Mouse (Mus musculus): ENCODE measurements around the gene Frrs1l.

Gene Frrs1l

GRCm38 (mm10) chr4:56990215-56990584, at the start of gene Frrs1l:
Gene Frrs1l, minus strand, starts transcription at chr4:56990391.
- no peak for DNase-seq

DNA sequence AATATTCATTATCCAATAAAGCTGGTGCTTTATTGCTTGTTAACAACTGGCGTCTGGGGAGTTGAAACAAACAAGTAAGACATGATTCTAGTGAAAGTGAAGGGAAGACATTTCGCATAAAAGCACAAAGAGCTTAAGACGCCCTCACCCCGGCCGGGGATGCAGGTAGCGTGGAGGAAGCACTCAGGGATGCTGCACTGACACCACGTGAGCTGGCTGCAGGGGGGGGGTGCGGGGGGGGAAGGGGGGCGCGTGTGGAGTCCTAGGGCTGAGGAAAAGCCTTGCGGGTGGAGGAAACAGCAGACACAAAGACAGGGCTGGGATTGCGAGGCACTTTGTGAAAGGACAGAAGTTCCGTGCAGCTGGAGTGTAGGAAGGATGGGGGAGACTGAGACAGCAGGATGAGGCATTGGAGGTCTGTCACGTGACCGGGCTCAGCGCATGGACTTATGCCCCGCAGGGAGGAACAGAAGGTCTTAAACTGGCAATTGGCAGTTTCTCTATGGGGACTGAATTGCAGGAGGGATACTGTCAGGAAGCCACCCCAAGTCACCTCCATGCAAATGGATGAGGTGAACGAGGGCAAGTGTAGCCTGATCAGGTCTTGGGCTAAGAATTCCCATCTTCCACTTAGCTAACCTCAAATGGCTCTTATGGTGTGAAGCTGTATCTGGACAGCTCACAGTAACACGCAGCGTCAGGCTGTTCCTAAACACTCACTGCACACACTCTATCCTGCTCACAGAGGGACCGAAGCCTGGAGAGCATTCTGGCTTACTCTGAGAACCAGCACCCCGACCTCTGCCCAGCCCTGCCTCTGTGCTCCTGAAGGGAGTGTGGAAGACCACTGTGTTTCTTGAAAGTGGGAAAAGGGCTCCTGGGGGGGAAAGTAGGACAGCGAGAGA, 49.2 kb upstream of the Frrs1l start:
- DNase-seq: no peak

GRCm38 (mm10) chr4:57037554-57037953, 47.4 kb upstream of the Frrs1l start:
- no peak for DNase-seq

DNA sequence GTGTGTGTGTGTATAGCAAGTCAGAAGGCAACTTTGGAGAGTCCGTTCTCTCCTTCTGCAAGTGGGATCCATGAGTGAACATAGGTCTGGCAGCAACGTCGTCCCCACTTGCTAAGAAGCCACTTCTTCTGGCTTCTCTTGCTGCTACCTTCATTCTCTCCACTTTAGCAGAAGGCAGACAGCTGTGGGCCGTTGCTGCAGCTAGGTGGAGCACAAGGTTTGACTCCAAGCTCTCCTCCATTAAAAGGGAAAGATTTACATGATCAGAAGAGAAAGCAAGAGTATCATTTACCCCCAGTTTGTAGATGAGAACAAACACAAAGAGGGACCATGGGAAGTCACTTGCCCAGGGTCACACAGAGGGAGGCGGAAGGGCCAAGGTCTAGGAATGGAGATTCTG, 44.0 kb upstream of the Frrs1l start:
- no peak for DNase-seq

- no peak for DNase-seq
Measured at GRCm38 (mm10) chr4:57031440-57031839, 41.2 kb upstream of the Frrs1l start.

DNA sequence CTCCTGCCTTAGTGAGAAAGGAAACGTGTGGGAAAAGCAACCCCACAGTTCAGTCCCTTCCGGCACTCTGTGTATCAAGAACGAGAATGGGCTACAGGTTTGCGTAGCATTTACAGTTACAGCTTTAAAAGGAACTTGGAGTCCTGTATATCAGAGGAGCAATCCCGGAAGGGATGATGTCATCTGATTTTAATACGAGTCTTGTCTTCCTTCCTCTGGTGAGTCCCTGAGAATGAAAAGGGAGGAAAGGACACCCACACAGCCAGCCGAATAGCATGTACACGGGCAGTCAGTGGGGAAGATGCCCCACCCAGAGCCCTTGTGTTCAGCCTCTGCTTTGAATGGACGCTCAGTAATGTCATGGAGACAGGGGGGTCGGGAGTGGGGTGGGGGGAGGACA, 37.8 kb upstream of the Frrs1l start:
- DNase-seq: no peak

- no peak for DNase-seq
Measured at GRCm38 (mm10) chr4:57023527-57023926, 33.3 kb upstream of the Frrs1l start.

- no peak for DNase-seq
Measured at GRCm38 (mm10) chr4:57021288-57021687, 31.1 kb upstream of the Frrs1l start.

DNA sequence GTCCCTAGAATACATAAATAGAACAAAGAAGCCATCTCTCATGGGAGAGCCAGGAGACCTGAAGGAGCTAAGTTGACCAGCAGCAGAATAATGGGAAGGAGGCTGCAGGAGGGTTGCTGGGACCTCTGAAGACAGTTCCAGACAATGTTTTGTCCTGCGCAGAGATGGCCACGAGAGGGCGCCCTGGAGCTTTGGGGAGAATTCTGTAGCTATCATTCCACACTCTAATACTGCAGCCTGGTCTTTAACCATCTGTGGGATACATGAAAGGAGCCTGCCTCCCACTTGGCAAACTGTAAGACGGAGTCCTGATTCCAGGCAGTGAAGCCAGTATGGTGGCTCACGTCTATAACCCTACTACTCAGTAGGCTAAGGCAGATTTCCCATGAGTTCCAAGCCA, 27.0 kb upstream of the Frrs1l start:
- DNase-seq: peak; percentile 71

DNA sequence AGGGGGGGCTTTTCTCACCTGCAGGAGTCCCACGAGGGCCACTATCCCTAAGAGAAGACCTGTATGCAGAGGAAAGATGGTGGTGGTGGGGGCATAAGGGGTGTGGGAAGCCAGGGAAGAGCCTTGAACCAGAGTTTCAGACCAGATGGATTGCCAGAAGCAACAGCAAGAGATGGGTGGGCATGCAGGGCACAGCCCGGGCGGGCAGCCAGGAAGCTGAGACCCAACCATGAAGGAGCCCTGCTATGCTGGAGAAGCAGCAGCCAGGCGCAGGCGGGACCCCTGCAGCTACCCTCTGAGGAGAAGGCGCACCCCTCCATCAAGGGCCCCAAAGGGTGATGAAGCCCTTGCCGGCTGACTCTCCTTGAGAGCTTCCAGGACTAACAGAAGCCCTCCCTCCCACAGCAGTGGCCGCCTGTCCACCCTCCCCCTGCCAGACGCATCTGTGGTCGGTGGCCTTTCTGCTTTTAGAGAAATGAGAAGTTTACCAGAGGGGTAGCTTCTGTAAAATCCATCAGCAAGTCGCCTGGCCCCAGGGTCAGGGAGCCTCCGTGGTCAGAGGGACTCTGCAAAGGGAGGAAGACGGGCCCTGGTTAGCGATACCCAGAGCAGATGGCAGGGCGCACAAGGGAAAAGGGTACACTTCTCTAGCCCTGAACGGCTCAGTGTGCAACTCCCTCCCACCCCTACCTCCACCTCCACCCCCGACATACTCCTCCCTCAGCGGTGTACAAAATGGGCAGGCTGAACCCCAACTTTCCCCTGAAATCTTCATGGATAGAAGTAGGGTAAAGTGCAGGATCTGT, 26.4 kb upstream of the Frrs1l start:
- DNase-seq: no peak

- DNase-seq: peak; percentile 22
Measured at GRCm38 (mm10) chr4:57015032-57015431, 24.8 kb upstream of the Frrs1l start.

- no peak for DNase-seq
Measured at GRCm38 (mm10) chr4:57011454-57012046, 21.4 kb upstream of the Frrs1l start.

- no peak for DNase-seq
Measured at GRCm38 (mm10) chr4:57010919-57011318, 20.7 kb upstream of the Frrs1l start.

DNA sequence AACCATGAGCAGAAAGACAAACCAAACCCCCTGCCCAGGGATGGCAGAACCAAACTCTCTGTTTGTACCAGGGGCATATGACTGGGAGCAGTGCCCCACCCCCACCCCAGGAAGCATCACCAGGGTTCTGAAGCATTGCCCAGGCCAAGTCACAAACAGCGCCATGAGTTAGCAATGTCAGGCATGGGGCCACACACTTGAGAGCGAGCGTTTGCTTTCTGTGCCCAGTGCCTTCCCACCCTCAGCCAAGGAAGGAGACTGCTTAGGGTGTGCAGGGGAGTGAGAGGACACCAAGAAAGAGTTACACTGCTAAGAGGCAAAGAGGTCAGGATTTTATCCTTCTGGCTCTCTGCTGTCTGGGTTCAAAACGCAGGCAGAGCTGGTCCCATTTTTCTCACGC, 20.2 kb upstream of the Frrs1l start:
- no peak for DNase-seq

DNA sequence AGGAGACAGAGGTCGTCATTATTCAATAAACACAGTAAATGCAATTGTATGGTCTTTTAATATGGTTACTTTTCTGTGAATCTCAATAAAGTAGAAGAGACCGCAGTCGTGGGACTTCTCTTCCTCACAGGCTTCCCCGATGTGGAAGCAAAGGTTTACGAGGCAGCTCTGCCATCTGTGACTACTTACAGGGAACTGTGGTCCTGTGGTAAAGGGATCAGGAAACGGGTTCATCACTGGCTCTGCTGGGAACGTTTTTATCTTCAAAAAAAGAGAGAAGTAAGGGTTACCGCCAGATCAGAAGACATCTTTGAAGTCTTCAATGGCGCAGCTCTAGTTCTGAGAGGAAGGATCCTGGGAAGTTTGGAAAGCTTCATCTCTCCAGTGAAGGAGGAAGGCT, 17.5 kb upstream of the Frrs1l start:
- DNase-seq: no peak

- no peak for DNase-seq
Measured at GRCm38 (mm10) chr4:57005011-57005410, 14.8 kb upstream of the Frrs1l start.

GRCm38 (mm10) chr4:57003886-57004285, 13.7 kb upstream of the Frrs1l start:
- no peak for DNase-seq

GRCm38 (mm10) chr4:57002751-57003150, 12.6 kb upstream of the Frrs1l start:
- no peak for DNase-seq

DNA sequence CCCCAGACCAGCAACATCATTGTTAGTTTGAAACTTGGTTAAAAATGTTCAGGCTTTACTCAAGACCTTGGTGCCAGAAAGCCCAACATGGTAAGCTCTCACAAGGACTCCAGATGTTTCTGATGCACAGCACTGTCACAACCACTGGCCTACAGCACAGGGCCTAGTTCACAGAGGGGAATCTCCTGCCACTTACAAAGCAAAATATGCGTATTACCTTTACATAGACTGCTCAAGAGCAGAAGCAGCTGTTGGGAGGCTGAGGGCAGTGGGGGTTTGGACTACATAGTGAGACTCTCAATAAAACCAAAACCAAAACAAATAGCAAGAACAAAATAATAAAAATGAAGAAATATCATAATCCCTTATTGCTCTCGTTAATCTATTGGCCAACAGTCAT, 11.2 kb upstream of the Frrs1l start:
- DNase-seq: no peak

- DNase-seq: no peak
Measured at GRCm38 (mm10) chr4:56993331-56993730, 3.1 kb upstream of the Frrs1l start.

- no peak for DNase-seq
Measured at GRCm38 (mm10) chr4:56991951-56992350, 1.8 kb upstream of the Frrs1l start.

- no peak for DNase-seq
Measured at GRCm38 (mm10) chr4:56989431-56990214, 568 bp downstream of the Frrs1l start.

Data from liver (tissue).